Mouse (Mus musculus) megakaryocyte, embryonic 14.5 days (primary cell): ENCODE measurements around the gene Zfhx3. TPM values are rescaled to one million over a fixed set of nuclear protein-coding genes. Genes with fewer than 3 reads are reported as not detected.
A peak's percentile ranks its signal among the peaks of the same experiment; 100 is the strongest.

Experiments
- H3K27me3 ChIP-seq: replicated peaks from 2 replicates; pipeline ENCODE3; 2012; ENCODE audit warnings: inconsistent platforms
- H3K36me3 ChIP-seq: replicated peaks from 2 replicates; pipeline ENCODE3; 2012; ENCODE audit warnings: low read length, inconsistent platforms, mixed read lengths
- H3K4me1 ChIP-seq: 2 replicates; pipeline ENCODE4 v1.6.1; 2012; ENCODE audit warnings: inconsistent platforms
- H3K4me3 ChIP-seq: replicated peaks from 2 replicates; pipeline ENCODE3; 2012; ENCODE audit warnings: moderate library complexity, mild to moderate bottlenecking, inconsistent platforms
- H3K9me3 ChIP-seq: 2 replicates; pipeline ENCODE4 v1.6.1; 2012; ENCODE audit warnings: inconsistent platforms
- FLI1 ChIP-seq: IDR thresholded peaks from 2 replicates; pipeline ENCODE4 v1.6.1; 2012; ENCODE audit warnings: low read length, inconsistent platforms, mixed read lengths
- GATA1 ChIP-seq: IDR thresholded peaks from 3 replicates; pipeline ENCODE4 v1.6.1; 2012; ENCODE audit warnings: mixed read lengths, low read length, inconsistent platforms, borderline replicate concordance
- polyA plus RNA-seq: library from polyadenylated mRNA; stranded (reverse); fragments of >175 nt; gene quantifications from 2 replicates; pipeline ENCODE4 v1.2.3, GENCODE M21; 2012; ENCODE audit warnings: low replicate concordance; ENCODE audit not compliant: insufficient read depth

Gene Zfhx3
- polyA plus RNA-seq, 1 experiment: 1.1 TPM

- Histone ChIP-seq H3K4me1 (peaks cover 34% of the 10 kb centered on the region), H3K9me3 (no peaks in the 10 kb centered on the region), H3K36me3 (no peaks in the 10 kb centered on the region), H3K27me3 (peaks cover 41% of the 10 kb centered on the region), H3K4me3 (no peak overlapping the region)
- TF ChIP-seq FLI1 (no peak), GATA1 (no peak)
Measured at GRCm38 (mm10) chr8:108740443-108740842, 798.0 kb downstream of the Zfhx3 start.

DNA sequence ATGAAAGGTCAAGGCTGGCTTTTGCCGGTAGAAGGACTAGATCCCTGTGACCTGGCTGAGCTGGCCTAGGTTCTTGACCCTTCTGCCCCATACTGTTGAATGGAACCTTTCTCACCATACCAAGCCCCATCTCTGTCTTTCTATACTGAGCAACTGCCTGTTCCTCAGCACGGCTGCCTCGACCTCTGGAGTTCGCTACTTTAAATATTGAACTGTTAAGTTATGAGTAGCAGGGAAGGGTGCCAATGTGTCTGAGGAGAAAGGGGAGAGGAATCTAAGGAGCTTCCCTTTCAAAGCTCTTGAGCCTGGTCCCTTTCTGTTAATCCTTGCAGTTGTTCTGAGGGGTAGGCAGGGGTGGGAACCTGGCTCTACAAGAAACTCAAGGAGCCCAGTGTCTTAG is 799.2 kb downstream of the Zfhx3 start:
- Histone ChIP-seq H3K9me3 (no peaks in the 10 kb centered on the region), H3K4me3 (no peak overlapping the region), H3K27me3 (peaks cover 49% of the 10 kb centered on the region), H3K4me1 (peaks cover 34% of the 10 kb centered on the region), H3K36me3 (no peaks in the 10 kb centered on the region)
- TF ChIP-seq GATA1: no peak
- no peak for TF ChIP-seq FLI1

DNA sequence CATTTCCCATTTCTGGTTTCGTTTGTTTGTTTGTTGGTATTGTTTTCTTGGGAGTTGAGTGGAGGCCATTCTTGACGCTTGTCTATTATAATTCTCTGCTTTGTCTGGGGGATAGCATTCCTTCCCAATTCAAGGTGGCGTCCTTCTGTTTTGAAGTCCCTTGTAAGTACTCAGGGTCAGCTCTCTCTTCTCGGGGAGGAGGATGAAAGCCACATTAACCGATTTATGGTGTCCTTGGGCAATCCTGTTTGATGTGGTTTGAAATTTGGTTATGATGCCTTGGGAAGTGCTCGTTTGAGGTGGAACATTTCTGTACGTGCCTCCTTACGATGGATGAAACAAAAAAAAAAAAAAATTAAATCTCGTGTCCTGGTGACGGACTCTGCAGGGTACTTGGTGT is 800.0 kb downstream of the Zfhx3 start:
- no peaks in the 10 kb centered on the region for H3K9me3 ChIP-seq
- H3K36me3 ChIP-seq: no peaks in the 10 kb centered on the region
- TF ChIP-seq GATA1 (no peak), FLI1 (no peak)
- H3K4me1 ChIP-seq: peaks cover 34% of the 10 kb centered on the region
- H3K4me3 ChIP-seq: no peak overlapping the region
- H3K27me3 ChIP-seq: peaks cover 46% of the 10 kb centered on the region

GRCm38 (mm10) chr8:108743238-108743637 is 800.8 kb downstream of the Zfhx3 start:
- TF ChIP-seq GATA1: no peak
- TF ChIP-seq FLI1: no peak
- Histone ChIP-seq H3K4me3 (peak overlapping the region; percentile 59), H3K36me3 (no peaks in the 10 kb centered on the region), H3K4me1 (peaks cover 34% of the 10 kb centered on the region), H3K9me3 (no peaks in the 10 kb centered on the region), H3K27me3 (peaks cover 43% of the 10 kb centered on the region)

DNA sequence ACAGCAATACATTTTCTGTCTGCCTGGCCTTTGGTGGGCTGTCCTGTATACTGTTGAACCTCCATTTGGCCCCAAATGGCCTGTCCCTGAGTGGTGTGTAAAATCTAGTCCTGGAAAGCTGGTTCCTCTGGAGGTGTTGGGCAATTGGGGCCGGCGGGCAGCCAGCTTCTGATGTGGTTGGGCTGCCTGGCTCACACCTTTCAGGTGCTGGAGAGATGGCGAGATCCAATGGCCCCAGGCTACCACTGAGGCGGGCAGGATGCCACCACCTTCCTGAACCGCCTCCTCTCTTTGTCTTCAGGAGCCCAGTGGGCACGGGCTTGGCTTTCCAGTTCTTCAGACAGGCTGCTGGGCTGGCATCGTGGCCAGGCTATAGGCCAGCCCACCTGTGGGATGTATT is 803.1 kb downstream of the Zfhx3 start:
- no peak overlapping the region for H3K4me3 ChIP-seq
- TF ChIP-seq FLI1 (no peak), GATA1 (no peak)
- H3K27me3 ChIP-seq: peaks cover 38% of the 10 kb centered on the region
- no peaks in the 10 kb centered on the region for H3K36me3 ChIP-seq
- no peaks in the 10 kb centered on the region for H3K9me3 ChIP-seq
- H3K4me1 ChIP-seq: peaks cover 47% of the 10 kb centered on the region

- peak overlapping the region; percentile 84 for H3K4me3 ChIP-seq
Measured at GRCm38 (mm10) chr8:108748095-108748494, 805.7 kb downstream of the Zfhx3 start.

DNA sequence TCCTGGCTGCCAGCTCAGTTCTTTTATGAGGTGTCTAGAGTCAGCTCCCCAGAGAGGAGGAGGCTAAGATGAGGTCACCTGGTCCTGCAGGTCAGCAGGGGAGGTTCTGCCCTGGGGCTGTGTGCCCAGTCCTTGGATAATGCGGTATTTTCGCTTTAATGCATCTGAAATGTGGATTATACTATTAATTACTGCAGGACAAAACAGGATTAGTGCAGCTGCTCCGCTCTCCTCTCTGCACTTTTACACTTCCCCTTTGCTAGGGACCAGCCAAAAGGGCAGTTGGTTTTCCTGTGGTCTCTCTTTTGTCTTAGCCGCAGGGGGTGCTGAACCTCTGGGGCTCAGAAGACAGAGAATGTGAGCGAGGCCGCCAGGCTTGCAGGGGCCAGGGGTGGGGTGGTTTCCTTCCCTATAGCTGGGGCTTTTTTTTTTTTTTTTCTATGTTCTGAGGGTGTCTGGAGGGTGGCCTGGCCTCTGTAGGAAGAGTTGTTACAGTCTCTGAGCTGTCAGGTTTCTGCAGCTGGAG is 806.5 kb downstream of the Zfhx3 start:
- TF ChIP-seq FLI1 (no peak), GATA1 (no peak)
- H3K27me3 ChIP-seq: peaks cover 19% of the 10 kb centered on the region
- no peaks in the 10 kb centered on the region for H3K9me3 ChIP-seq
- peak overlapping the region; percentile 88 for H3K4me3 ChIP-seq
- peaks cover 44% of the 10 kb centered on the region for H3K4me1 ChIP-seq
- no peaks in the 10 kb centered on the region for H3K36me3 ChIP-seq

More at GRCm38 (mm10) chr8:108748095-108748494, 805.7 kb downstream of the Zfhx3 start:
- no peaks in the 10 kb centered on the region for H3K36me3 ChIP-seq
- peaks cover 22% of the 10 kb centered on the region for H3K27me3 ChIP-seq
- TF ChIP-seq GATA1: no peak
- no peak for TF ChIP-seq FLI1
- no peaks in the 10 kb centered on the region for H3K9me3 ChIP-seq
- H3K4me1 ChIP-seq: peaks cover 51% of the 10 kb centered on the region

DNA sequence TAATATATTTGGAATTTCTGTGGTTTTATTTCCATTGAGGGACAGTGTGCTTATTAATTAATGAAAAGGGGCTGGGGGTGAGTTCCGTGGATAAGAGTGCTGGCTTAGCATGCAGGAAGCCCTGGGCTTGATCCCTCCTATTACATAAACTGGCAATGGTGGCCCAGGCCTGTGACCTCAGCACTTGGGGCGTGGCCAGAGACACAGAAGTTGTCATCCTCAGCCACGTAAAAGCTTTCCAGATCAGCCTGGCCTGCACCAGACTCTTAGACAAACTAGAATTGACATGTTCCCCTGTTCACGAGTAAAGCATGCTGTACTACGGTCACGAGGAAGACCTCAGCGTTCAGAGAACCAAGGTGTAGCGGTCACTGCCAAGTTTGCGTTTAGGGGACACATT is 808.4 kb downstream of the Zfhx3 start:
- no peak for TF ChIP-seq FLI1
- Histone ChIP-seq H3K27me3 (peaks cover 15% of the 10 kb centered on the region), H3K9me3 (no peaks in the 10 kb centered on the region), H3K4me3 (no peak overlapping the region), H3K4me1 (peaks cover 59% of the 10 kb centered on the region), H3K36me3 (no peaks in the 10 kb centered on the region)

DNA sequence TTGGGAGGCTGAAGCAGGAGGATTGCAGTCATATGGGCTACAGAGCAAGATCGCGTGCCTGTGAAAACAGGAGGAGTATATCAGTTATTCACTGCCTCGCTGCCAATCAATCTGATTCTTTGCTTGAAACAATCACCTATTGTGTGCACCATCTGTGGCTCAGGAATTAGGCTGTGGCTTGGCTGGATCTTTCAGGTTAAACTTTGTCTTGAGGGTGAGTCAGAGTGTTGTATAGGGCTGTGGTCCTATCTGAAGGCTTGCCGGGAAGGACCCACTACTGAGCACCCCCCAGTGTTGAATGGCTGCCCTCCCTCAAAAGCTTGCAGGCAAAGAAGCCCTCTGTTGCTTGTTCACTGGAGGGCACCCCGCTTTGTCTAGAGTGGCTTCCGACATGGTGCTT is 812.1 kb downstream of the Zfhx3 start:
- H3K9me3 ChIP-seq: no peaks in the 10 kb centered on the region

DNA sequence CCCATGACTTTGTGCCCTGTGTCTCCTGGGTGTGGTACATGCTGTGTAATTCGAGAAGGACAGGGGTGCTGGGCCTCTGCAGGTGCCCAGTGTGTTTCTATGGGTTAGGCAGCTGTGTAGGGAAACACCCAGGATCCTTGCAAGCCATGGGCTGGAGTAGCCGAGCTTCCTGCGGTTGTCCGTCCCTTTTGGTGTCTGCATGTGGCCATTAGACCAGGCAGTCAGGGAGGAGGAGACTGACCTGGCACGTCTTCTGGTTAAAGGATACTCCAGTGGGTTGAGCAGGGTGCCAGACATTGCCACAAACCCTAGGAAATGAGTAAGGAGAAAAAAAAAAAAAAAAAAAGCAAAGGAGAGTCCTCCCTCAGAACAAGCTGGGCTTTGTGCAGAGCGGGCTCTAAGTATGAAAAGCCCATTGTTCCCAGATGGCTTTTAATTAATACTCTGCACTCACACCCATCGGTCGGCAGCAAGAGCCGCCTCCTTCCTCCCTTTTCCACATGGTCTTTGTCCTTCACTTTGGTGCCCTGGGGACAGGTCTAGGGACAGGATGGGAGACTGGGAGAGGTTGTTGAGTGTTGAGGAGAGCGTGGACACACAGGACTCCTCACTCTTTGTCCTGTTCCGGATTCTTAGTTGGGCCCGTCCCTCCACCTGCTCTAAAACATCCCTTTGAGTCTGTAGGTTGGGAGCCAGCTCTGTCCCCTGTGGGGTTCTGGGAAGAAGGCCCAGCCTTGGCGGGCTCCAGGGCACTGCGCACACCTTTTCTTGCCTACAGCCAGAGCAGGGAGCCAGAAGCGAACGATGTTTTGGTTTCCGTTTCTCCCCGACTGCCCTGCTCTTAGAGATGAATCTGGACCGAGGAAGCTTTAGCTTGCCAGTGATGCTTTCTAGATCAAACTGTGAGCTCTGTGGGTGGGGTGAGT is 813.2 kb downstream of the Zfhx3 start:
- no peak for TF ChIP-seq FLI1
- no peak for TF ChIP-seq GATA1
- H3K27me3 ChIP-seq: peaks cover 17% of the 10 kb centered on the region
- H3K9me3 ChIP-seq: no peaks in the 10 kb centered on the region
- H3K4me1 ChIP-seq: peaks cover 34% of the 10 kb centered on the region
- no peak overlapping the region for H3K4me3 ChIP-seq
- H3K36me3 ChIP-seq: no peaks in the 10 kb centered on the region

More for the DNA sequence above, 812.1 kb downstream of the Zfhx3 start:
- H3K27me3 ChIP-seq: peaks cover 17% of the 10 kb centered on the region
- H3K36me3 ChIP-seq: no peaks in the 10 kb centered on the region
- H3K4me3 ChIP-seq: no peak overlapping the region
- H3K4me1 ChIP-seq: peaks cover 35% of the 10 kb centered on the region
- TF ChIP-seq GATA1: no peak
- no peak for TF ChIP-seq FLI1
